Mouse (Mus musculus) CH12.LX (cell line): ENCODE measurements around the gene Dclk2. TPM values are rescaled to one million over a fixed set of nuclear protein-coding genes. Genes with fewer than 3 reads are reported as not detected.

Source experiments
- DNase-seq: peaks from one replicate; pipeline ENCODE4 v3.0.0-alpha.2; 2013; ENCODE audit errors: extremely low read depth
- H3K27ac ChIP-seq: 2 replicates; pipeline ENCODE4 v1.5.1; 2012; ENCODE audit warnings: low read depth, mild to moderate bottlenecking, control low read depth, moderate library complexity; ENCODE audit not compliant: insufficient read depth
- H3K27me3 ChIP-seq: replicated peaks from 2 replicates; pipeline ENCODE3; 2012; ENCODE audit warnings: inconsistent platforms
- H3K36me3 ChIP-seq, 2 experiments: replicated peaks in 1 of 2; 2 replicates each; pipeline versions ENCODE3 to v1.6.1; 2012; ENCODE audit warnings: inconsistent platforms in 1 of 2, low read length in 1 of 2, mild to moderate bottlenecking in 1 of 2, mixed read lengths in 1 of 2, moderate library complexity in 1 of 2; ENCODE audit not compliant: control insufficient read depth in 1 of 2, insufficient read depth in 1 of 2
- H3K4me1 ChIP-seq, 2 experiments: 2 replicates each; pipeline ENCODE4 v1.6.1; 2012; ENCODE audit warnings: inconsistent platforms in 1 of 2, moderate library complexity in 1 of 2; ENCODE audit not compliant: insufficient read depth in 2 of 2, control insufficient read depth in 1 of 2
- H3K4me2 ChIP-seq: 2 replicates; pipeline ENCODE4 v1.6.1; 2012; ENCODE audit warnings: low read depth, mild to moderate bottlenecking, control low read depth; ENCODE audit not compliant: poor library complexity, insufficient read depth, severe bottlenecking
- H3K4me3 ChIP-seq, 3 experiments: fragments of 150-350 bp in 1 of 3; sonication (generic) in 1 of 3; replicated peaks in 1 of 3; 2 replicates each; pipeline versions ENCODE3 to v1.5.1; 2011 to 2012; ENCODE audit warnings: low read depth in 2 of 3, low read length in 2 of 3, mild to moderate bottlenecking in 2 of 3, moderate library complexity in 2 of 3, control low read depth in 1 of 3, improper control_type of control experiment in 1 of 3, inconsistent platforms in 1 of 3, mixed read lengths in 1 of 3; ENCODE audit not compliant: poor library complexity in 1 of 3
- H3K79me2 ChIP-seq: replicated peaks from 2 replicates; pipeline ENCODE4 v1.6.1; 2012; ENCODE audit warnings: mild to moderate bottlenecking, moderate library complexity; ENCODE audit not compliant: control insufficient read depth, poor library complexity, insufficient read depth, severe bottlenecking; ENCODE audit errors: extremely low read depth
- H3K9ac ChIP-seq: 2 replicates; pipeline ENCODE4 v1.6.1; 2012; ENCODE audit warnings: low read depth, mild to moderate bottlenecking, control low read depth, moderate library complexity; ENCODE audit not compliant: insufficient read depth
- H3K9me3 ChIP-seq: replicated peaks from 2 replicates; pipeline ENCODE3; 2012; ENCODE audit warnings: low read length, inconsistent platforms, mixed read lengths
- BHLHE40 ChIP-seq: IDR thresholded peaks from 2 replicates; pipeline ENCODE4 v1.6.1; 2011; ENCODE audit warnings: mild to moderate bottlenecking, low read depth, low read length, improper control_type of control experiment
- CHD2 ChIP-seq: IDR thresholded peaks from 2 replicates; pipeline ENCODE4 v1.6.1; 2011; ENCODE audit warnings: low read length, improper control_type of control experiment
- EP300 ChIP-seq: IDR thresholded peaks from 2 replicates; pipeline ENCODE4 v1.6.1; 2011; ENCODE audit warnings: low read length, improper control_type of control experiment
- GABPA ChIP-seq: IDR thresholded peaks from 2 replicates; pipeline ENCODE4 v1.6.1; 2012; ENCODE audit warnings: low read depth, low read length, improper control_type of control experiment, inconsistent platforms; ENCODE audit not compliant: insufficient replicate concordance
- HCFC1 ChIP-seq: IDR thresholded peaks from 2 replicates; pipeline ENCODE4 v1.6.1; 2012; ENCODE audit warnings: low read depth, mild to moderate bottlenecking, inconsistent platforms, low read length, improper control_type of control experiment
- KAT2A ChIP-seq: IDR thresholded peaks from 2 replicates; pipeline ENCODE4 v1.6.1; 2012; ENCODE audit warnings: low read length, improper control_type of control experiment, inconsistent platforms; ENCODE audit not compliant: insufficient replicate concordance
- MAFK ChIP-seq: IDR thresholded peaks from 2 replicates; pipeline ENCODE4 v1.6.1; 2011; ENCODE audit warnings: low read length, improper control_type of control experiment; ENCODE audit not compliant: insufficient replicate concordance
- MAX ChIP-seq: IDR thresholded peaks from 2 replicates; pipeline ENCODE4 v1.6.1; 2011; ENCODE audit warnings: low read length, improper control_type of control experiment
- MEF2A ChIP-seq: IDR thresholded peaks from 2 replicates; pipeline ENCODE4 v1.6.1; 2014; ENCODE audit warnings: low read depth, mild to moderate bottlenecking, inconsistent platforms, low read length, improper control_type of control experiment, borderline replicate concordance
- MXI1 ChIP-seq: IDR thresholded peaks from 2 replicates; pipeline ENCODE4 v1.6.1; 2011; ENCODE audit warnings: mild to moderate bottlenecking, low read depth, low read length, improper control_type of control experiment
- MYC ChIP-seq: IDR thresholded peaks from 2 replicates; pipeline ENCODE4 v1.6.1; 2011; ENCODE audit warnings: low read depth, mild to moderate bottlenecking, improper control_type of control experiment, low read length
- RCOR1 ChIP-seq: conservative IDR thresholded peaks from 2 replicates; pipeline ENCODE4 v1.6.1; 2012; ENCODE audit warnings: low read depth, mild to moderate bottlenecking, inconsistent platforms, low read length, improper control_type of control experiment
- SMC3 ChIP-seq: IDR thresholded peaks from 2 replicates; pipeline ENCODE4 v1.6.1; 2011; ENCODE audit warnings: low read depth, low read length, improper control_type of control experiment
- UBTF ChIP-seq: IDR thresholded peaks from 2 replicates; pipeline ENCODE4 v1.6.1; 2012; ENCODE audit warnings: low read depth, mild to moderate bottlenecking, inconsistent platforms, low read length, improper control_type of control experiment, moderate library complexity
- USF1 ChIP-seq: IDR thresholded peaks from 2 replicates; pipeline ENCODE4 v1.6.1; 2014; ENCODE audit warnings: low read depth, mild to moderate bottlenecking, inconsistent platforms, low read length, improper control_type of control experiment
- USF2 ChIP-seq: conservative IDR thresholded peaks from 2 replicates; pipeline ENCODE4 v1.6.1; 2011; ENCODE audit warnings: low read depth, low read length, improper control_type of control experiment
- ZKSCAN1 ChIP-seq: IDR thresholded peaks from 2 replicates; pipeline ENCODE4 v1.6.1; 2012; ENCODE audit warnings: low read depth, inconsistent platforms, low read length, improper control_type of control experiment, borderline replicate concordance
- dilution Hi-C: fragments of 300-500 bp; cut with MboI; formaldehyde crosslinking; loops from 2 replicates; pipeline ENCODE4 v1.14.3; 2020; ENCODE audit warnings: low sequenced_read_pairs; ENCODE audit not compliant: extremely low pct_unique_long_range_greater_than_20kb, extremely low pct_ligation_motif_present
- in situ Hi-C: fragments of 300-500 bp; cut with MboI; formaldehyde crosslinking; loops from 3 replicates; pipeline ENCODE4 v1.14.3; 2019; ENCODE audit warnings: low sequenced_read_pairs, low pct_ligation_motif_present, low pct_unique_long_range_greater_than_20kb, mixed read lengths
- polyA plus RNA-seq: library from polyadenylated mRNA; unstranded; fragments of >175 nt; gene quantifications from 2 replicates; pipeline ENCODE4 v1.2.1, GENCODE M21; 2012; ENCODE audit warnings: low read depth; ENCODE audit not compliant: insufficient read length
- total RNA-seq, 2 experiments: library from RNA; depleted of rRNA; stranded (reverse); fragments of 300-350 nt in 1 of 2; fragments of >200 nt in 1 of 2; gene quantifications; 2 replicates each; pipeline ENCODE4 v1.2.3; 2012 to 2014

Dclk2 gene
- total and polyA plus RNA-seq, 3 experiments: 0.93 to 2.0 (median 1.0) TPM

DNA sequence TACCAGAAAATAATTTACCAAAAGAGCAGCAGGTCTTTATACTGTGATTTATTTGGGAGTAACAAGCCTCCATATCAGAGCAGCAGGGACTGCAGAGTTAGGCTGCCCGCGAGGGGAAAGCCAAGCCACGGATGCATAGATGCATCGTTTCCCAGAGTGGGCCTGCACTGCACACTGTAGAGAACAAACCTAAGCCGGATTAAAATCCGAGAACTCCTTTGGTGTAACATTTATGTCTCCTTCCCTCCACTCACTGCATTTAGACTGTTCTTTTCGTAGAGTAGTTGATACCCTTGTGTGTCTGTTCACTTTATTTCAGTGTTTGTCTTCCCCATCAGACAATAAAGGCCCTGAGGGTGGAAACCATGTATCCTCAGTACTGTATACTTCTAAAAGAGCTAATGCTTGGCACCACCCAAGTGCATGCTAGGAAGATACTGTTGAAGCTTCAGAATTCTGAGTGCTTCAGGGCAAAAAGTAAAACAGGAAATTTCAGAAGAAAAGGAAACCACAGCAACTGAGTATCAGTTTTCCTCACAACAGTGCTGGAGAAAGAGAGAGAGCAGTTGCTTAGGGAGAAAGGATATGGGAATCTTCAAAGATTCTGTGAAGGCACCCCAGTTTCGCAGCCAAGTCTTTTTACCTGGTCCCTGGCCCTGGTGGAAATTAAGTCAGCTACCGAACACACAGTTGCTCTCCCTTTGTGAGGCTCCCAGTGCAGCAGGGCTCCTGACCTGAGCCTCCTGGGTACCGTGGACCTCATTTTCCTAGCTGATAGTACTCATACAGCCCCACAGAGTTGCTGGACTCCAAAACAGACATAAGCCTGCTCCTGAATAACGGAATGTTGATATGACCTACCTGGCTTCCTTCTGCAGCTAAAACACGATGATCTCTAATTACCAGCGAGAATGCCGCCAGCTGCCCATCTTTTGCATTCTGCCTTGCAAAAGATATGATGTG is 165.8 kb downstream of the Dclk2 start:
- no peaks in the 10 kb centered on the region for H3K27me3 ChIP-seq
- DNase-seq: no peak
- no peaks in the 10 kb centered on the region for H3K79me2 ChIP-seq
- H3K4me2 ChIP-seq: no peak overlapping the region
- H3K27ac ChIP-seq: no peak overlapping the region
- H3K4me3 ChIP-seq: no peak overlapping the region
- H3K9me3 ChIP-seq: no peaks in the 10 kb centered on the region
- H3K4me1 ChIP-seq: 0 out of 4 replicates have a peak, but pooled peaks cover 2 to 4% of the 10 kb centered on the region in 2 experiments
- dilution Hi-C loops (no loop called here), in situ Hi-C loops (loop anchor here (25.0 kb wide), 1 partner anchor 393 kb away; no protein-coding TSS in a partner anchor)
- no peak for TF ChIP-seq ZKSCAN1
- TF ChIP-seq HCFC1: no peak
- TF ChIP-seq KAT2A: no peak
- TF ChIP-seq MXI1: no peak
- no peak for TF ChIP-seq UBTF
- no peak for TF ChIP-seq RCOR1
- TF ChIP-seq MAX: no peak
- TF ChIP-seq MYC: no peak
- no peak for TF ChIP-seq GABPA
- no peak for TF ChIP-seq EP300
- no peak for TF ChIP-seq CHD2
- TF ChIP-seq MAFK: no peak
- no peak for TF ChIP-seq BHLHE40
- TF ChIP-seq USF1: no peak
- TF ChIP-seq SMC3: no peak
- H3K36me3 ChIP-seq: no peaks in the 10 kb centered on the region
- H3K9ac ChIP-seq: no peak overlapping the region

DNA sequence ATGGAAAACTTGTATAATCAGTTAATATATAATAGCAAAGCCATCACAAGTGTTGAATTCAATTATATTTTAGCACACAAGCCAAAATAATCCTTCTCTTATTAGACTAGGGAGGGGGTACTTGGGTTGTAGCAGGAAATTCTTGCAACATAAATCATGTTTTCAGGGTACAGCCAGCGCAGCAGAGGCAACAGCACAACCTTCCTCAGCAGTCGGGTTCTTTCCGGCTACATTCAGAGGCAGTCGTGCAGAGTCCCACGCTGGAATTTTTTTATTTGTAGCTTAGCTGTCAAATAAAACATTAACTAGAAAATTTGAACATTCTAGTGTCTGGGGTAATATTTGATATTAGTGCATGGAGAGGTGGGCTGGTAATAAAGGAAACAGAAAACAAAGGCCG is 166.5 kb downstream of the Dclk2 start:
- Histone ChIP-seq H3K9me3 (no peaks in the 10 kb centered on the region), H3K4me1 (0 out of 4 replicates have a peak, but pooled peaks cover 2 to 4% of the 10 kb centered on the region in 2 experiments), H3K4me3 (no peak overlapping the region), H3K27me3 (no peaks in the 10 kb centered on the region), H3K36me3 (no peaks in the 10 kb centered on the region), H3K79me2 (no peaks in the 10 kb centered on the region), H3K27ac (no peak overlapping the region), H3K9ac (no peak overlapping the region), H3K4me2 (no peak overlapping the region)
- DNase-seq: no peak
- dilution Hi-C loops: no loop called here
- no peak for TF ChIP-seq MAFK
- TF ChIP-seq MEF2A: no peak
- no peak for TF ChIP-seq MAX
- no peak for TF ChIP-seq USF2
- in situ Hi-C loops: loop anchor here (25.0 kb wide), 1 partner anchor 392 kb away; no protein-coding TSS in a partner anchor
